Mouse (Mus musculus): Measurements from ENCODE around the gene Rsph6a.

DNA sequence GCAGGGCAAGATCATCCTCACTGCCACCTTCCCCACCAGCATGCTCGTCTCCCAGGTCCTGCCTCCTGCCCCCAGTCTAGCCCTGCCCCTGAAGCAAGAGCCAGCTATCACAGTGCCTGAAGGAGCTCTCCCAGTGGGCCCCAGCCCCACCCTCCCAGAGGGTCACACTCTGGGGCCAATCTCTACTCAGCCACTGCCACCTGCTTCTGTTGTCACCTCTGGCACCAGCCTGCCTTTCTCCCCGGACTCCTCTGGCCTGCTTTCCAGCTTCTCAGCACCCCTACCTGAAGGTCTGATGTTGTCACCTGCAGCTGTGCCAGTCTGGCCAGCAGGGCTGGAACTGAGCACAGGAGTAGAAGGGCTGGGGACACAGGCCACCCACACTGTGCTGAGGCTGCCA, 42.7 kb downstream of the Rsph6a start:
- TF ChIP-seq MAX (IDR thresholded peaks at IDR 0.05; ENCODE audit: low read depth), result no peak
- no peak for TF ChIP-seq POLR2A (IDR thresholded peaks at IDR 0.05; ENCODE audit: insufficient read length, low read depth)
- no peak for TF ChIP-seq POLR2AphosphoS2 (IDR thresholded peaks at IDR 0.05; ENCODE audit: insufficient read length, low read depth)
- no peak for TF ChIP-seq MYOG (IDR thresholded peaks at IDR 0.05; ENCODE audit: control insufficient read depth in 1 of 3, insufficient read depth in 1 of 3, insufficient read length in 2 of 3, low read depth in 2 of 3)
- TF ChIP-seq USF1 (IDR thresholded peaks at IDR 0.05; ENCODE audit: low read depth), result no peak
- TF ChIP-seq TCF12 (IDR thresholded peaks at IDR 0.05; ENCODE audit: insufficient read depth, poor library complexity, severe bottlenecking), result no peak
- TF ChIP-seq CEBPB (IDR thresholded peaks at IDR 0.05; ENCODE audit: insufficient read depth, poor library complexity, severe bottlenecking), result no peak
- no peak for TF ChIP-seq E2F4 (IDR thresholded peaks at IDR 0.05; ENCODE audit: insufficient read depth)
- no peak for TF ChIP-seq REST (IDR thresholded peaks at IDR 0.05; ENCODE audit: insufficient read depth, insufficient read length)
- TF ChIP-seq SRF (IDR thresholded peaks at IDR 0.05; ENCODE audit: control insufficient read depth, insufficient read length, low read depth), result no peak
- no peak for TF ChIP-seq MYOD1 (IDR thresholded peaks at IDR 0.05; ENCODE audit: control insufficient read depth in 1 of 3, insufficient read length in 2 of 3, low read depth in 2 of 3)
